Mouse (Mus musculus) T-cell, adult 2 months (primary cell): ENCODE data around the gene Pla1a.
A peak's percentile ranks its signal among the peaks of the same experiment; 100 is the strongest.
"Not testable (repeated sequence)": the region's sequence is repeated elsewhere in the genome, so short reads cannot be mapped to it uniquely, and the experiment has no call there.

Experiments
- DNase-seq: peaks from one replicate; pipeline ENCODE4 v3.0.0; 2022; ENCODE audit warnings: low spot score

Pla1a gene

GRCm38 (mm10) chr16:38458600-38459280 is 25.8 kb upstream of the Pla1a start:
- DNase-seq, result no peak

GRCm38 (mm10) chr16:38456812-38457567 is 24.0 kb upstream of the Pla1a start:
- no peak for DNase-seq

GRCm38 (mm10) chr16:38455511-38456418 is 22.8 kb upstream of the Pla1a start, which contains the start of gene Cd80:
Cd80 (plus strand) TSS chr16:38455561.
- no peak for DNase-seq

GRCm38 (mm10) chr16:38454533-38455254 is 21.7 kb upstream of the Pla1a start:
- DNase-seq, result no peak

- DNase-seq, result no peak
Measured at GRCm38 (mm10) chr16:38453952-38454351, 21.0 kb upstream of the Pla1a start.

GRCm38 (mm10) chr16:38453203-38453553 is 20.2 kb upstream of the Pla1a start:
- DNase-seq, result no peak

- DNase-seq, result peak; percentile 78
Measured at GRCm38 (mm10) chr16:38452442-38453202, 19.7 kb upstream of the Pla1a start, which contains the start of gene Adprh. Adprh (minus strand) TSS chr16:38452703.

- DNase-seq, result no peak
Measured at GRCm38 (mm10) chr16:38451421-38452205, 18.7 kb upstream of the Pla1a start.

- DNase-seq, result no peak
Measured at GRCm38 (mm10) chr16:38450707-38451106, 17.8 kb upstream of the Pla1a start.

GRCm38 (mm10) chr16:38448458-38448857 is 15.5 kb upstream of the Pla1a start:
- DNase-seq, result no peak

GRCm38 (mm10) chr16:38447366-38447765 is 14.4 kb upstream of the Pla1a start:
- DNase-seq, result no peak

GRCm38 (mm10) chr16:38446141-38446540 is 13.2 kb upstream of the Pla1a start:
- DNase-seq, result not testable (repeated sequence)

GRCm38 (mm10) chr16:38445576-38445975 is 12.6 kb upstream of the Pla1a start:
- DNase-seq, result no peak

- no peak for DNase-seq
Measured at GRCm38 (mm10) chr16:38445046-38445445, 12.1 kb upstream of the Pla1a start.

- DNase-seq, result no peak
Measured at GRCm38 (mm10) chr16:38443721-38444464, 10.9 kb upstream of the Pla1a start.

- DNase-seq, result no peak
Measured at GRCm38 (mm10) chr16:38442216-38442615, 9.3 kb upstream of the Pla1a start.

GRCm38 (mm10) chr16:38441611-38442010 is 8.7 kb upstream of the Pla1a start:
- DNase-seq, result no peak

- DNase-seq, result no peak
Measured at GRCm38 (mm10) chr16:38440403-38440802, 7.5 kb upstream of the Pla1a start.

GRCm38 (mm10) chr16:38439190-38439589 is 6.2 kb upstream of the Pla1a start:
- DNase-seq, result no peak
